Mouse (Mus musculus): ENCODE measurements around the gene Inhbb. TPM values are rescaled to one million over a fixed set of nuclear protein-coding genes. Genes with fewer than 3 reads are reported as not detected.

Inhbb gene
- polyA plus RNA-seq, 1 experiment from 2014 or later: 0.51 TPM

DNA sequence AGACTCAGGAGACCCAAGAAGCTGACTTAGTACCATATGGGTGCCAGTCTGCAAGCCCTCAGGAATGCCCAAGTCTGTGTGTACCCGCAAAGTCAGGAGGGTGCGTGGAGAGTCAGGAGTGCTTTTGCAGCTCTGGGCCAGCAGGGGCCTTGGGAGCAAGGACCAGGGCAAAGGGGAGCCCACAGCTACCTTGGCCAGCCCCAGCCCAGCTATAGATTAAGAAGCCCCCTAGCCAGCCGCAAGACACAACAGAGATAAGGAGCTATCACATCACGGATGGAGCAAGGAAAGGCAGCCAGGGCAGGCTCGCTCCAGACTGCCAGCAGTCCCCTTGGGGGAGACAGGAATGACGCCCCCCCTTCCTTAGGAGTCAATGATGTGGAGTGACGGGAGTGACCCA is 24.2 kb downstream of the Inhbb start:
- Histone ChIP-seq H3K4me3 (ENCODE audit: low read depth, low read length) (no peak overlapping the region), H3K27ac (ENCODE audit: low read depth, low read length) (no peak overlapping the region), H3K9me3 (ENCODE audit: control insufficient read depth, low read length) (no peaks in the 10 kb centered on the region), H3K4me1 (ENCODE audit: control insufficient read depth, insufficient read depth, low read length) (no peaks in the 10 kb centered on the region), H3K9ac (ENCODE audit: low read length) (no peak overlapping the region), H3K4me2 (no peak overlapping the region), H3K36me3 (ENCODE audit: control insufficient read depth, insufficient read depth, low read length) (no peaks in the 10 kb centered on the region), H3K27me3 (ENCODE audit: control insufficient read depth, insufficient read depth, low read length) (no peaks in the 10 kb centered on the region)
- no peak for DNase-seq (ENCODE audit: low spot score, missing footprints)
- ATAC-seq (ENCODE audit: low FRiP score): no peak
- 78% methylated on average over 7 of the region's 7 CpGs for WGBS

DNA sequence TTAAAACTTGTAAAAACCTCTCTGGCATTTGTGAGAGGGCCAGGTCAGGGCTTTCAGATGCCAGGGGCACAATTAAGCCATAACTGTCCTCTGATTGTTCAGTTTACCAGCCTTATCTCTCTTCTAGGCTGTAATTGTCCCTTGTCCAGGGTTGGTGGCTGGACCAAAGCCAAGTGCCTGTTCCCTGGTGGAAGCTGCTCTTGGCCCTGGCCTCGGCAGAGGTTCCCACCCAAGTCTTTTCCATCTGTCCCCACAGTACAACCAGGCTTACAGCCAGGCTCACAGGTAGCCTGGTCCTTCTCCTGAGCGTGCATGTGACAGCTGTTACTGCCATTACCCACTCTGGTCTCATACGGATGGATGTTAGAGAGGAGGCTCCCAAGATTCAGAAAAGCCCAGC is 30.7 kb downstream of the Inhbb start:
- 82% methylated on average over 3 of the region's 3 CpGs for WGBS
- H3K4me1 ChIP-seq (ENCODE audit: control insufficient read depth, insufficient read depth, low read length): peaks cover 19% of the 10 kb centered on the region
- no peak for ATAC-seq (ENCODE audit: low FRiP score)
- H3K9me3 ChIP-seq (ENCODE audit: control insufficient read depth, low read length): no peaks in the 10 kb centered on the region
- no peak overlapping the region for H3K4me3 ChIP-seq (ENCODE audit: low read depth, low read length)
- no peak overlapping the region for H3K9ac ChIP-seq (ENCODE audit: low read length)
- no peak overlapping the region for H3K27ac ChIP-seq (ENCODE audit: low read depth, low read length)
- no peaks in the 10 kb centered on the region for H3K36me3 ChIP-seq (ENCODE audit: control insufficient read depth, insufficient read depth, low read length)
- no peak for DNase-seq (ENCODE audit: low spot score, missing footprints)
- no peaks in the 10 kb centered on the region for H3K27me3 ChIP-seq (ENCODE audit: control insufficient read depth, insufficient read depth, low read length)
- H3K4me2 ChIP-seq: no peak overlapping the region

DNA sequence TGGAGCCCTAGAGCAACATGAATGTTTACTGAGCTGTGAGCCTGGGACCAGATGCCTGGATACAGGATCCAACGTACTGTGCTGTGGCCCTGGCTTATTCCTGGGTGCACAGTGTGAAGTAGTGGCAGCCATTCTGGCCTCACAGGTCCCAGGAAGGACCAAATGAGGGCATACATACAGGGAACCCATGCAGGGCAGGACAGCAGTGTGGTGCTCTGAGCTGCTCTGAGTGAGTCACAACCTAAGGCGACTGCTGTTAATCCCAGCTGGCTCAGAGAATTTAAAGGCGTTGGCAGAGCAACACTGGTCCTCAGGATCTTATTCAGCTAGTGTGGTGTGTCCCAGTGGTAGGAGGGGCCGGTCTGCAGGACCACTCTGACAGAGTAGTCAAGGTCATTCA is 31.4 kb downstream of the Inhbb start:
- Histone ChIP-seq H3K9me3 (ENCODE audit: control insufficient read depth, low read length) (no peaks in the 10 kb centered on the region), H3K4me3 (ENCODE audit: low read depth, low read length) (no peak overlapping the region), H3K4me1 (ENCODE audit: control insufficient read depth, insufficient read depth, low read length) (peaks cover 19% of the 10 kb centered on the region), H3K27ac (ENCODE audit: low read depth, low read length) (no peak overlapping the region), H3K4me2 (no peak overlapping the region), H3K27me3 (ENCODE audit: control insufficient read depth, insufficient read depth, low read length) (no peaks in the 10 kb centered on the region), H3K36me3 (ENCODE audit: control insufficient read depth, insufficient read depth, low read length) (no peaks in the 10 kb centered on the region), H3K9ac (ENCODE audit: low read length) (no peak overlapping the region)
- DNase-seq (ENCODE audit: low spot score, missing footprints) (no peak), ATAC-seq (ENCODE audit: low FRiP score) (no peak)
- 48% methylated on average over 4 of the region's 4 CpGs for WGBS

DNA sequence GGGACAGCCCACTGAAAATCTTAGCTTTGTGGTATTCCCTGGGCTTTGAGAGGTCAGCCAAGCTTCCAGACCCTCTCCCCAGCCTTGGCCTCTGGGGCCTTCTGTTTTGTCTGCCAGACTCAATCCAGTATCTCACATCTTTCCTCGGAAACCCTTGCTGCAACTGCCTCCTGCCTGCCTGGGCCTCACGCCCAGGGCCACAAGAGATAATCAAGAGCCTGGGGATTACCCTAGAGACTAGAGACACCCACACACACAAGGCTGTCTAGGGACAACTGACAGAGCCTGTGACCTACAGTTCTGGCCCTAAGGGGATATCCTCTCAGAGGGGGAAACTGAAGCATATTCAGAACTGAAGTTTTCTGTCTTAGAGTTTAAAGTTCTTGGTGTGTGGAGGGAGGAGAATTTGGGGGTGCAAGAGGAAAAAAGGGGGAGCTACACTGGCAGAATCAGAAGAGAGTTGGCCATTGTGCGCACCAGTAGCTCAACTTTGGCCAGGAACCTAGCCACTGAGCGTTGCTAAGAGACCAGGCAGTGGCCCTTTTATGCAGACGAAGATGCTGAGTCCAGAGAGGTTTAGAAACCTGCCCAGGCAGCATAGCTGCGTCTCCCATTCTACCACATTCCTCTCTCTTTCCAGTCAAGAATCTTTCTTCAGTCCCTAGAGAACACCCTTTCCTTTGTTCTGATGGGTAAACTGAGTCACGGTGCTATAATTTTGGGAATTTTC is 32.1 kb downstream of the Inhbb start:
- no peak for DNase-seq (ENCODE audit: low spot score, missing footprints)
- no peak overlapping the region for H3K27ac ChIP-seq (ENCODE audit: low read depth, low read length)
- no peaks in the 10 kb centered on the region for H3K27me3 ChIP-seq (ENCODE audit: control insufficient read depth, insufficient read depth, low read length)

DNA sequence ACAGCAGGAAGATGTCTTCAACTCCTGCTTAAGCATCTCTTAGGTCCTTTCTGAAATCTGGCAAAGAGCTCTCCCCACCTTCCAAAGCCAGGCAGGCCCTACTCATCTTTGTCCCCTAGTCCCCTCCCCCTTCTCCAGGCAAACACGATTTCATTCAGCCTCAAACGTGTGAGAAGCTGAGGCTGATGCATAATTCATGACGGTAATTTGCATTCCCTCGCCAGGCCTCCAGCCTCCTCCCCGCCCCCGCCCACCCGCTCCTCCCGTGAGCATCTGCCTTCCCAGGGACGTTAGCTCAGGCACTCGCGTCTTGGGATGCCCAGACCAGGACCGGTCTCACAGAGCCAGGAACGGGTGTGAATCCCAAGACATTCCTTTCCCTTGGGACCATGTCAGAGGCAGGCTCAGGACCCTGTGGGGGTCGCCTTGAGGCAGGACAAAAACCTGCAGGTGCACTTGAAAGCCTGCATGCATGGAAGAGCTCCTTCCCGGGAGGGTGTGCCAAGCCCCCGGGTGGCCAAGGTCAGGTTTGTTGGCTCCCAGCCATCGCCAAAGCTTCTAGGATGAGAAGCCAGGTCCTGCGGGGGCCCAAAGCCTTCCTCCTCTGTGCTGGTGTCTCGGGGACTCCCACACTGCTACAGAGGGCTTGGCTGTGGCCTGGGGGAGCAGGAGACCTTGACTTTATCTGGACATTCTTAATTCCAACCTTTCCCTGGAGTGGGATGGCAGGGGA is 33.2 kb downstream of the Inhbb start:
- DNase-seq (ENCODE audit: low spot score, missing footprints) (peak; percentile 95), ATAC-seq (ENCODE audit: low FRiP score) (peak; percentile 93)
- 8% methylated on average over 19 of the region's 19 CpGs for WGBS
- no peak overlapping the region for H3K27ac ChIP-seq (ENCODE audit: low read depth, low read length)
- H3K4me2 ChIP-seq: peak overlapping the region; percentile 44
- peak overlapping the region; percentile 26; the same call in 1 of the 2 replicates for H3K9ac ChIP-seq (ENCODE audit: low read length)
- H3K4me3 ChIP-seq (ENCODE audit: low read depth, low read length): no peak overlapping the region
- H3K9me3 ChIP-seq (ENCODE audit: control insufficient read depth, low read length): no peaks in the 10 kb centered on the region
- H3K27me3 ChIP-seq (ENCODE audit: control insufficient read depth, insufficient read depth, low read length): no peaks in the 10 kb centered on the region
- no peaks in the 10 kb centered on the region for H3K36me3 ChIP-seq (ENCODE audit: control insufficient read depth, insufficient read depth, low read length)
- H3K4me1 ChIP-seq (ENCODE audit: control insufficient read depth, insufficient read depth, low read length): peaks cover 19% of the 10 kb centered on the region

More for the DNA sequence above, 32.1 kb downstream of the Inhbb start:
- no peak overlapping the region for H3K9ac ChIP-seq (ENCODE audit: low read length)
- peaks cover 19% of the 10 kb centered on the region for H3K4me1 ChIP-seq (ENCODE audit: control insufficient read depth, insufficient read depth, low read length)
- H3K4me3 ChIP-seq (ENCODE audit: low read depth, low read length): no peak overlapping the region
- 30% methylated on average over 7 of the region's 7 CpGs for WGBS
- no peaks in the 10 kb centered on the region for H3K9me3 ChIP-seq (ENCODE audit: control insufficient read depth, low read length)
- no peaks in the 10 kb centered on the region for H3K36me3 ChIP-seq (ENCODE audit: control insufficient read depth, insufficient read depth, low read length)
- no peak for ATAC-seq (ENCODE audit: low FRiP score)
- no peak overlapping the region for H3K4me2 ChIP-seq

DNA sequence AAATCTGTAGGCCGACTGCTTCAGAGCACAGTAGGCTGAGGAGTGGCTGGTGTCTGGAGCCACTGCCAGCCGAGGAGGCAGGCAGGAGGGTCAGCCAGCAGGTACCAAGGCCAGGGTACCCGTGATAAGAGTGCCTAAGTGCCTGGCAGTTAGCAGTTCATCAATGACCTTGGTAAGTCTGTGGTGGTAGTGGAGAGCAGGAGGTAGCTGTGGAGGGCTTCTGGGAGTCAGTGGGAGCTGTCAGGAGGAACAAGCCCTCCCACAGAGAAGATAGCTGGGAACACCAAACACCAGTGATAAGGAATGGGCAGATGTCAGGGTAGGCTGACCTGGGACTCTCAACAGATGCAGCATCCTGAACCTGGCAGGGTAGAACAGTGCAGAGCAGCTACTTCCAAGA is 35.7 kb downstream of the Inhbb start:
- no peaks in the 10 kb centered on the region for H3K36me3 ChIP-seq (ENCODE audit: control insufficient read depth, insufficient read depth, low read length)
- 77% methylated on average over 3 of the region's 3 CpGs for WGBS
- no peak overlapping the region for H3K9ac ChIP-seq (ENCODE audit: low read length)
- no peak overlapping the region for H3K27ac ChIP-seq (ENCODE audit: low read depth, low read length)
- peaks cover 19% of the 10 kb centered on the region for H3K4me1 ChIP-seq (ENCODE audit: control insufficient read depth, insufficient read depth, low read length)
- no peaks in the 10 kb centered on the region for H3K9me3 ChIP-seq (ENCODE audit: control insufficient read depth, low read length)
- ATAC-seq (ENCODE audit: low FRiP score) (no peak), DNase-seq (ENCODE audit: low spot score, missing footprints) (no peak)
- H3K27me3 ChIP-seq (ENCODE audit: control insufficient read depth, insufficient read depth, low read length): no peaks in the 10 kb centered on the region
- no peak overlapping the region for H3K4me3 ChIP-seq (ENCODE audit: low read depth, low read length)
- H3K4me2 ChIP-seq: no peak overlapping the region

DNA sequence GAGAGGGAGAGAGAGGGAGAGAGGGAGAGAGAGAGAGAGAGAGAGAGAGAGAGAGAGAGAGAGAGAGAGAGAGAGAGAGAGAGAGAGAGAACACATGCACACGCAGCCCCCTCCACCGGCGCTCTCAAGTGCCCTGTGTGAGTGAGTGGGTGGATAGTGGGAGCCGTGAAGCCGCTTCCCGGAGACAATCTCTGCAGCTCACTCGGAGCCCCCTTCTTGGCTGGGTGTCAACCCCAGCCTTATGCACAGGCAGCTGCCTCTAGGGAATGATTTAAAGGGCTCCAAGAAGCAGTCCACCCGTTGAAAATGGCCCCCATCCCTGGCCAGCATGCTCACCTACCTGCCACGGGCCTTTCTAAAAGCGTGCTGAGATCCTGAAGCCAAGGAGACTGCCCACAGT is 38.1 kb downstream of the Inhbb start:
- no peak for DNase-seq (ENCODE audit: low spot score, missing footprints)
- Histone ChIP-seq H3K9me3 (ENCODE audit: control insufficient read depth, low read length) (no peaks in the 10 kb centered on the region), H3K4me3 (ENCODE audit: low read depth, low read length) (no peak overlapping the region), H3K4me2 (no peak overlapping the region), H3K27ac (ENCODE audit: low read depth, low read length) (no peak overlapping the region), H3K36me3 (ENCODE audit: control insufficient read depth, insufficient read depth, low read length) (no peaks in the 10 kb centered on the region), H3K4me1 (ENCODE audit: control insufficient read depth, insufficient read depth, low read length) (peaks cover 2% of the 10 kb centered on the region), H3K27me3 (ENCODE audit: control insufficient read depth, insufficient read depth, low read length) (no peaks in the 10 kb centered on the region), H3K9ac (ENCODE audit: low read length) (no peak overlapping the region)
- ATAC-seq (ENCODE audit: low FRiP score): no peak
- 87% methylated on average over 10 of the region's 10 CpGs for WGBS

DNA sequence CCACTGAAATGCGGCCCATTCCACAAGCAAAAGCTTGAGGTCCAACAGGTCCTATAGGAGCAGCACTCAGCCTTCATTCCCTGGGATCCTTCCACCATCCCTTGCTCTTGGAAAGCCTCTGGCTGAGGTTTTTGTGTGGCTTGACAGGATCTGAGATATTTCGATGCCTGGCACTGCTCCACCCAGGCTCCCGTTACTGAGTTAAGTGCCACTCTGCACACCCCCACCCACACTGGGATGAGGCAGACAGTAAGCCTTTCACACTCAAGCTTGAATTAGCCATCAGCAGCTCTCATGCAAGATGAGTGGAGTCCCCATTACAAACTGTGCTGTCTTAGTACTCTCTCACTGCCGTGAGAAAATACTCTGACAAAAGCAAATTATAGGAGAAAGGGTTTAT is 41.4 kb downstream of the Inhbb start:
- H3K9me3 ChIP-seq (ENCODE audit: control insufficient read depth, low read length): no peaks in the 10 kb centered on the region
- H3K27ac ChIP-seq (ENCODE audit: low read depth, low read length): no peak overlapping the region
- no peak for DNase-seq (ENCODE audit: low spot score, missing footprints)
- H3K4me3 ChIP-seq (ENCODE audit: low read depth, low read length): no peak overlapping the region
- H3K4me1 ChIP-seq (ENCODE audit: control insufficient read depth, insufficient read depth, low read length): no peaks in the 10 kb centered on the region
- H3K36me3 ChIP-seq (ENCODE audit: control insufficient read depth, insufficient read depth, low read length): no peaks in the 10 kb centered on the region
- no peaks in the 10 kb centered on the region for H3K27me3 ChIP-seq (ENCODE audit: control insufficient read depth, insufficient read depth, low read length)
- 90% methylated on average over 4 of the region's 4 CpGs for WGBS
- H3K9ac ChIP-seq (ENCODE audit: low read length): no peak overlapping the region
- H3K4me2 ChIP-seq: no peak overlapping the region
- no peak for ATAC-seq (ENCODE audit: low FRiP score)

DNA sequence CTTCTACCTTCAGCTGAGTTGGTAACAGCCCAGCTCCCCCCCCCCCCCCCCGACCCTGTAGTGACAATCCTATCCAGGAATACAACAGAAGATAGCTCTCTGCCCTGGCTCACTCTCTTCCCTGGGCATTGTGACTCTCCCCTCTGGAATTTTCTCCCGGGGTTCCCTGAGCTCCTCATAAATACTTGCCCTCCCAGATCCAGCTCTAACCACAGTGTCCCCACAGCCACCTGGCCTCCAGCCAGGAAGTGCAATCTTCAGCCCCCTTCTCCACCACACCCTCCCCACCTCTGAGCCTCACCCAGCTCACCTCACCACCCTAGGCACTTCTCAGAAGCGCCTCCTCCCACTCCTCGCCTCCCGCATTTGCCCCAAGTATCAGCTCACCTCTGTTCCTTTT is 46.7 kb downstream of the Inhbb start:
- H3K4me3 ChIP-seq (ENCODE audit: low read depth, low read length): no peak overlapping the region
- no peak overlapping the region for H3K9ac ChIP-seq (ENCODE audit: low read length)
- H3K9me3 ChIP-seq (ENCODE audit: control insufficient read depth, low read length): no peaks in the 10 kb centered on the region
- H3K36me3 ChIP-seq (ENCODE audit: control insufficient read depth, insufficient read depth, low read length): no peaks in the 10 kb centered on the region
- WGBS: 80% methylated on average over 4 of the region's 5 CpGs
- no peaks in the 10 kb centered on the region for H3K27me3 ChIP-seq (ENCODE audit: control insufficient read depth, insufficient read depth, low read length)
- H3K27ac ChIP-seq (ENCODE audit: low read depth, low read length): no peak overlapping the region
- H3K4me2 ChIP-seq: no peak overlapping the region
- ATAC-seq (ENCODE audit: low FRiP score): no peak
- DNase-seq (ENCODE audit: low spot score, missing footprints): no peak
- no peaks in the 10 kb centered on the region for H3K4me1 ChIP-seq (ENCODE audit: control insufficient read depth, insufficient read depth, low read length)
